Mouse (Mus musculus) embryonic fibroblast, embryonic 13.5 days (primary cell): ENCODE measurements around the gene Zfp719.

Source experiments
- CTCF ChIP-seq: IDR thresholded peaks from 2 replicates; pipeline ENCODE4 v1.5.1; 2011; ENCODE audit warnings: mild to moderate bottlenecking, control low read depth, low read length, moderate library complexity, borderline replicate concordance; ENCODE audit not compliant: insufficient read depth
- POLR2A ChIP-seq: IDR thresholded peaks from 2 replicates; pipeline ENCODE4 v1.6.1; 2011; ENCODE audit warnings: low read depth, mild to moderate bottlenecking, control low read depth, low read length, moderate library complexity

GRCm38 (mm10) chr7:43563300-43563699 is 16.1 kb upstream of the Zfp719 start:
- no peak for TF ChIP-seq POLR2A
- TF ChIP-seq CTCF = no peak
